Mouse (Mus musculus) megakaryocyte, embryonic 14.5 days (primary cell): ENCODE measurements around the gene A830031A19Rik.

ENCODE experiments used
- FLI1 ChIP-seq: IDR thresholded peaks from 2 replicates; pipeline ENCODE4 v1.6.1; 2012; ENCODE audit warnings: low read length, inconsistent platforms, mixed read lengths
- GATA1 ChIP-seq: IDR thresholded peaks from 3 replicates; pipeline ENCODE4 v1.6.1; 2012; ENCODE audit warnings: mixed read lengths, low read length, inconsistent platforms, borderline replicate concordance

DNA sequence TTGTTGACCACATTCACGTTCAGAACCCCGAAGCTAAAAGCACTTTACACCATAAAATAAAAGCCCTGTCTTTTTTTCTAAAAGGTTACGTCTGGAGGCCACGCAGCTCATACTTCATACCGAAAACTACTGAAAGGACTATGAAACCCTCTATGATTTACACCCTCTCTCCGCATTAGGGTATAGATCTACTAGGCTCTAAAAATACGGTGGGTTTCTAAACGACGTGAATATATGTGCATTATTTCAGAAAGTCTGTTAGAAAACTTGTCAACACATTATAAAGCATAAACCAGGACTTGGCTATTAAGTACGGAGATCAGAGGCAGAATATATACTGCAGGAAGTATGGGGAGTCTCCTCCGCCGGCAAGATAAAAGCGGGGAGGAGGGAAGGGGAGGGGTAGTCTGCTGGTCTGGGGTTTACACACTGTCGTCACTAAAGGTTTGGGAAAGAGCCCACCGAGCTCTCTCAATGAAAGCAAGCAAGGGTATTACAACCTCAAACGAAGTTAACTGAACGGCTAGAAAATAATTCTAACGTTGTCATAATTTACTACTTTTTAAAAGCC, 748 bp downstream of the A830031A19Rik start:
- no peak for TF ChIP-seq GATA1
- no peak for TF ChIP-seq FLI1
